Mouse (Mus musculus) thymus, postnatal 25 days (tissue): ENCODE results near the gene Lyst.
"Not testable (repeated sequence)": the region's sequence is repeated elsewhere in the genome, so short reads cannot be mapped to it uniquely, and the experiment has no call there.

Experiments
- DNase-seq: peaks from one replicate; pipeline ENCODE4 v3.0.0; 2022

Lyst gene

DNA sequence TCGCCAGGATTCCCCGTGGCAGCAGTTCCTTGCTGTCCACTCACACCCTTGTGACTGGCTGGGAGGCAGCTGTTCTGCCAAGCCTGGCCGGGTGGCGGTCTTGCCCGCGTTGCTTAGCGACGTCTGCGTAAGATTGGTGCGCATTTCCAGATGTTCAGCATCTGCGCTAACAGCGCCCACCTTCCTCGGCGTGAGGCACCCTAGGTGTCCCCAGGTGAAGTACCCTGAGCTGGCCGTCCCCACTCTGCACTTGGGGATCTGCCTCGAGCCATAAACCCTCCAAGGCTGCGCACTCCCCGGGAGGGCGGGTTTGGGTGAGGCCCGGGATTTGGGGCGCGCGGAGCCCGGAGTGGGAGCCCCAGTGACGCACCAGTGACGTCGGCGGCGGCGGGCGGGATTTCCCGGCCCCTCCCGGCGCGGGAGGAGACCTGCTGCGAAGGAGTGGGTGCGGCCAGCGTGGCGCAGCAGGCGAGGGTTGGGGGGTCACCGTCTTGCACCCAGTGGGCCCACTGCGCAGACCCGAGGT is 193.8 kb downstream of the Lyst start, which contains the start of gene Gng4:
Gene Gng4, plus strand, starts transcription at position 166 of the 526 bp plus-strand sequence.
- DNase-seq, result peak; percentile 68

GRCm38 (mm10) chr13:13784420-13784936 is 194.3 kb downstream of the Lyst start:
- no peak for DNase-seq

GRCm38 (mm10) chr13:13784981-13785783 is 195.0 kb downstream of the Lyst start:
- DNase-seq, result no peak

DNA sequence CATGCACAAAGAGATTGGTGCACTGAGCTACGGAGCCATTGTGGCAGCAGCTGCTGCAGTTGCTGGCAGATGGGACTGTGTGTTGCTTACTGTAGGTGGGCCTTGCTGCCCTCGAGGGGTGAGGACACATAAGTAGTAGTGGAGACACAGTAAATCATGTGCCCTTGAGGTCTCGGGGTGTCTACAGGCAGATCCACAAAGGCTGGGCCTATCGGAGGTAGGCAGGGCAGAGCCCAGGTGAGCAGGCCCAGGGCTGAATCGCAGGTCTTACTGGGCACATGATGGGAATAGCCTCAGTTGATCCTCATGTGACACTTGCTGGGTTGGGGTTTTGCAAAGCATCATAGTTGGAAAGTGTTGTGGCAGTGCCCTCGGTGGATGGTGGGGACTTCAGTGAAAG is 196.8 kb downstream of the Lyst start:
- DNase-seq, result no peak

DNA sequence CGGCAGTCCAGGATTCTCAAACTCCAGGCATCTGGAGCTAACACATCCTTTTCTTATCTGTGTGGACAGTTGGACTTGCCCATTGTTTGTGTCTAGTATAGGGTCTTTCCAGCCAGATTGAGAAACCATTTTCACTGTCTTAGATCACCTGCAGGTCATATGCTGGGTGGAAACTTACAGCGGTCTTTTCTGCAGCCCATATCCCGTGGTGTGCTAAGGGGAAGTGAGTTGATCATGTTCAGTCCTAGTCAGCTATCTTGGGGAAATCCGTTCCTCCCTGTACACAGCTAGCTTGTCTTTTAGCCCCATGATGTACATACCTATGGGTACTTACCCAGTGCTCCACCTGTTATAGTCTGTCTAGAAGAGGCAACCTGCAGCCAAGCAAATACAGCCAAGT is 197.9 kb downstream of the Lyst start:
- no peak for DNase-seq

DNA sequence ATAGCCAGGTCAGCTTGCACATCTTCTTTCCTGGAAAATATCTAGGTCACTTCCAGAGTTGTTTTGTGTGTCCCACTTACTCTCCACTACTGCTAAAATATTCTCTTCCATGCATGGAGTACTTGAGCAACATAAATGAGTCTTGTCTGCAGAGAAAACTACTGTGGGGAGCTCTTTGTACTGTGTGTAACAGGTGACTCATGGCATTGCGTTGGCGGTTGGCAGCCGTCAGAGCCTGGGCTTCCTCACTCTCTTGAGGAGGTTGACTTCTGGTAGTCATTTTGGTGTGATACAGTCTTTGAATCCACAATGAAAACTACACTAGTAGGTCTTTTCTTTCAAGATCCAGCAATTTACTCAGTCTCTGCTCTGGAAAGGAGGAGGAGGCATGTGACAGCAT is 201.8 kb downstream of the Lyst start:
- DNase-seq, result no peak

- no peak for DNase-seq
Observed at GRCm38 (mm10) chr13:13795166-13795832, 205.1 kb downstream of the Lyst start.

- no peak for DNase-seq
Observed at GRCm38 (mm10) chr13:13796082-13796481, 205.9 kb downstream of the Lyst start.

DNA sequence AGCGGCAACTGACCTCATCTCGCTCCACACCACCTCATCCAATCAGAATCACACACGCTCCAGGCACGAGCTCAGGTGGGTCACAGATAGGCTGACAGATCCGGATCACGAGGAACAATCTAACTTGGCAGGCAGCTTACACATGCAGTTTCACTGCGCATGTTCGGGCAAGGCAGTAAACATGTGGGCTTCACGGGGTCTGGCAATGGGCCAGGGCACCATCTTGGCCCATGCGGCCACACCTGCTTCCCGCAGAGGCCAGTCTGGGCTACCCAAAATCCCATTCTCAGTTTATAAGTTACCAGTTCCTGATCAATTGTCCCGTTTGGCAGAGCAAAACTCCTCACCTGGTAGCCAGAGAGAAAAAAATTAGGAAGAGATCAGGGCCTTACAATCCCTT is 207.6 kb downstream of the Lyst start:
- not testable (repeated sequence) for DNase-seq

GRCm38 (mm10) chr13:13798775-13799174 is 208.6 kb downstream of the Lyst start:
- no peak for DNase-seq

DNA sequence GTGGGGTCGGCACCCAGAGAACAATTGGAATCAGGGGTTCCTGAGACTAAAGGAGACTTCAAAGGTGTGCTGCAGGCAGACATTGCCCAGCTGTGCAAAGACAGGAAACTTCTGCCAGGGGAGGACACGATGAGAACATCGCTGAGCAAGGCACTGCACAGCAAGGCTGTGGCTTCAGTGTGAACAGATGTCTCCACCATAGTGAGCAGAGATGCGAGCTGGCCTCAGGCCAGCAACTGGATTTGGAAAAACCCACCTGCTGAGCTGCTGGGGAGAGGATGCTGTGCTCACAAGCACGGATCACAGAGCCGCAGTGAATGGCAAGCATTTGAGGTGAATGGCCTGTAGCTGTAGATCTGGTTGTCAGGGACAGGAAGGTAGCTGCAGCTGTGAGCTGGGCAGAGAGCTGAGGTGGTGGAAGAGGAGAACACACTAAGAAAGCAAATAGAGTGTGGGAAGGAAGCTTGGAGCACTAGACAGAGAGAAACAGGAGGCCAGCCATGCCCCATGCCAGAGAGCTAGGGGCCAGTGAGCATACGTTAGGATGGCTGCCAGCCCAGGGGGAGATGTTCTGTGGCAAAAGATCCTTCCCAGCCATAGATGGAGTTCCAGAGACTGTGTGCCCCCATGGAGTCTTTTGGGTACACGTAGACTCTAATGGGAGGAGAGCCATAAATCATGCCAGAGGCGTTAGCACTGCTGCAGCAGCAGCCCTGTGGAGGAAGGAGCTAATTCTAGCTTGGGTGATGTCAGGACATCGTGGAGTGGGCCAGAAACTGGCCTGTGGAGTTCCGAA is 218.3 kb downstream of the Lyst start:
- peak; percentile 45 for DNase-seq

DNA sequence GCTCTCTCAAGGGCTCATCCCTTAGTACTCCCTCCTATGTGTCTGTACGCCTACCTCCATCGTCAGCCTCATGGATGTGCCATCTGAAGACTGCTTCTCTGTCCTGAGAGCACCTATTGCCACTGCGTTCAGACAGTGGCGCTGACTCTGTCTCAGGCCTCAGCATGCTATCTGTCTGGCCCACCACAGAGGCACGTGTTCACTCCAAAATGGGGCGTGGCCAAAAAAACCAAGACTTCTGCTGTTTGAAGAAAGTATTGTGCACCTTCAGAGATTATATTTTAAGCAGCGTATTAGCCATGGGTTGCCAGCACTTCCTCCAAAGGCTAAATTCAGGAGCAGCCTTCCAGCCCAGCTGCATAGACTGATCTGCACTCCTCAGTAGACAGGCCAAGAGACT is 220.7 kb downstream of the Lyst start:
- DNase-seq, result no peak

- DNase-seq, result no peak
Observed at GRCm38 (mm10) chr13:13818696-13819095, 228.5 kb downstream of the Lyst start.

- no peak for DNase-seq
Observed at GRCm38 (mm10) chr13:13820234-13821123, 230.3 kb downstream of the Lyst start.

GRCm38 (mm10) chr13:13824946-13825345 is 234.7 kb downstream of the Lyst start:
- no peak for DNase-seq

- DNase-seq, result no peak
Observed at GRCm38 (mm10) chr13:13826533-13826932, 236.3 kb downstream of the Lyst start.

DNA sequence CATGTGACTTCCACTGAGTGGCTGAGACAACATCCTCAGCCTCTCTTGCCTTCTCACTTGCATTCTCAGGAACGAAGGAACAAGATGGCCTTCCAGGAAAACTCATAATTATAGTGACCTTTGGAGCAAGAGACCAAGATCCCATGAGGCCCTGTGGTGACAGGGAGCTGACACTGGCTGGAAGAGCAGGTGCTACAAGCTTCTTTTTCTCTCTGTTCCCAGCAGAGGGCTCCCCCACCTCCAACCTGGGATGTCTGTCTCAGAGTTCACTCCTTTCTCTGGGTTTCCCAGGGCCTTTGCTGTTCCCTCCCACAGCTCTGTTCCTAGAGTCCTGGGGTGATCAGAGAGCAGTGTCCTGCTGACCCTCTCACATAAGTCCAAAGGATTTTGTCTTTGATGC is 237.9 kb downstream of the Lyst start:
- DNase-seq, result peak; percentile 29
